In genomic region chr5:139247767-139248166, GRCm38 (mm10) we compare ENCODE assay signal across 16 mouse cellular contexts.
"Had no signal": no experiment of that assay in that cellular context is flagged by ENCODE, and none has a peak within 500 bp of the region (broad histone marks: within the 10 kb centered on the region; RNA-seq: fewer than 3 reads in every experiment).

No protein-coding gene starts in this region.

- H3K4me1 ChIP-seq: limb, embryonic 12.5 days had no signal

- H3K4me3 ChIP-seq: left cerebral cortex, adult 2 months; limb, embryonic 12.5 days; liver, embryonic 15.5 days; midbrain, embryonic 10.5 days; midbrain, embryonic 15.5 days; neural tube, embryonic 13.5 days; stomach, embryonic 15.5 days had no signal

- DNase-seq: kidney, adult 8-10 months; kidney, postnatal 25 days; lung, embryonic 14.5 days; lung, postnatal 10 days; lung, postnatal 4 days; retina, postnatal 1 day; right cerebral cortex, postnatal 14 days; thymus, postnatal 14 days had no signal

- H3K27ac ChIP-seq: left cerebral cortex, adult 2 months; limb, embryonic 12.5 days; liver, embryonic 15.5 days; midbrain, embryonic 10.5 days; midbrain, embryonic 15.5 days; neural tube, embryonic 13.5 days; stomach, embryonic 15.5 days had no signal

- ATAC-seq: intestine, embryonic 16.5 days; midbrain, embryonic 15.5 days had no signal

- H3K4me2 ChIP-seq: limb, embryonic 12.5 days; liver, embryonic 15.5 days; lung, embryonic 14.5 days; midbrain, embryonic 15.5 days; neural tube, embryonic 13.5 days; stomach, embryonic 15.5 days had no signal

- H3K27me3 ChIP-seq: limb, embryonic 12.5 days; liver, embryonic 15.5 days; midbrain, embryonic 15.5 days; neural tube, embryonic 13.5 days; stomach, embryonic 15.5 days had no signal

- H3K9me3 ChIP-seq: limb, embryonic 12.5 days; liver, embryonic 15.5 days; midbrain, embryonic 10.5 days; midbrain, embryonic 15.5 days; neural tube, embryonic 13.5 days; stomach, embryonic 15.5 days had no signal

- H3K9ac ChIP-seq: limb, embryonic 12.5 days; liver, embryonic 15.5 days; lung, embryonic 14.5 days; midbrain, embryonic 15.5 days; neural tube, embryonic 13.5 days; stomach, embryonic 15.5 days had no signal
